Mouse (Mus musculus): ENCODE data around the gene Cnn1.

GRCm38 (mm10) chr9:22069881-22070553, 29.0 kb upstream of the Cnn1 start:
- no peak for TF ChIP-seq MAFK (IDR thresholded peaks at IDR 0.05; ENCODE audit: insufficient read depth, low read depth, low read length)
- no peak for TF ChIP-seq ZC3H11A (IDR thresholded peaks at IDR 0.05; ENCODE audit: borderline replicate concordance, low read depth, low read length)
- TF ChIP-seq CHD2 (IDR thresholded peaks at IDR 0.05; ENCODE audit: low read depth, low read length): no peak
